Mouse (Mus musculus): ENCODE data around the gene Mgat4b. TPM values are rescaled to one million over a fixed set of nuclear protein-coding genes. Genes with fewer than 3 reads are reported as not detected.

The Mgat4b gene
- total RNA-seq, 2 experiments from 2014 or later = 66.4 to 76.3 TPM

DNA sequence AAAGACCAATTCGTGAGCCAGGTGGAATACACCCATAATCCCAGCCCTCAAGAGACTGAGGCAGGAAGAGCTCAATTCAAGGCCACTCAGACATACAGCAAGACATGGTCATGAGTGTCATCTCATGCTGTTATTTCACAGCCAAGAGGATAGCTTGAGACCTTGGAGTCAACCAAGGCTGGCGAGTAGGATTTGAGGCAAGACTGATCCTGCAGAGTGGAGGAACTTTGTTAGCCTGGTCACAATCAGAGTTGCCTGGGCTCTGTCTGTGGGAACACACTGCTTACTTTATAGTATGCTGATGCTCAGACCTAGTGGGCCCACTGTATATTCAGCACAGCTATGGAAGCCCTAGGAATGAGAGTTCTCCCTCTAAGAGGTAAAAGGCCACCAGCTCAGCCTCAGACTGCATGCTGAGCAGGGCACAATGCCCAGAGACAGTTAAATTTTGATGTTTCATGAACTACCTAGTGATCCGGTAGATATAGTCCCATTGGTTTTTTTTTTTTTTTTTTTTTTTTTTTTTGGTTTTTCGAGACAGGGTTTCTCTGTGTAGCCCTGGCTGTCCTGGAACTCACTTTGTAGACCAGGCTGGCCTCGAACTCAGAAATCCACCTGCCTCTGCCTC, 12.4 kb upstream of the Mgat4b start:
- DNase-seq (ENCODE audit: low spot score in 2 of 2) = no peak
- intact Hi-C loops (cut with DNase I) = no loop called here

- no peak for DNase-seq (ENCODE audit: low spot score in 2 of 2)
- intact Hi-C loops (cut with DNase I) = no loop called here
Observed at GRCm38 (mm10) chr11:50198916-50199315, 11.8 kb upstream of the Mgat4b start.

- intact Hi-C loops (cut with DNase I) = no loop called here
- no peak for DNase-seq (ENCODE audit: low spot score in 2 of 2)
Observed at GRCm38 (mm10) chr11:50200613-50201012, 10.1 kb upstream of the Mgat4b start.

GRCm38 (mm10) chr11:50201590-50201989, 9.1 kb upstream of the Mgat4b start:
- no peak for DNase-seq (ENCODE audit: low spot score in 2 of 2)
- intact Hi-C loops (cut with DNase I) = no loop called here

DNA sequence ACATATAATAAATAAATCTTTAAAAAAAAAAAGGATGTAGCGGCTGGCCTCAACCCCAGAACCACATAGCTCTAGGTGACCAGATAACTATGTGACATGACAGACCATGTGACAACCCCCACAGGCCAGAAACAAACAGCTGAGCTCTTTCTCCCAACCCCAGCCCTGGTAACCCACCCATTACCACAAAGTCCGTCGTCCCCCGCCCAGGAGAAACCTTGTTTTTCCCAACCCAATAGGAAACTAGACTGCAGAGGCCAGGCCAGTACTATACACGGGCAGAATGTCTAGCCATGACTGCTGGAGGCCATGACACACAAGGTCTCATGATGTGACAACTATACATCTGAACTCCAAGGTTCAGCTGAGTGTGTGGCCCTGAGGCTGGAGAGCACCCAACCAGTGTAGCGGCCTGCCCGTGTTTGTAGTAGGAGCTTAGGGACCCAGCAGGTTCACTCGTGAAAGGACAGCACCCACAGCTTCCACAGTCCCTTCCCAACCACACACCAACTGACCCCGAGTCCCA, 7.3 kb upstream of the Mgat4b start:
- intact Hi-C loops (cut with DNase I) = no loop called here
- no peak for DNase-seq (ENCODE audit: low spot score in 2 of 2)

GRCm38 (mm10) chr11:50205434-50205833, 5.3 kb upstream of the Mgat4b start:
- no peak for DNase-seq (ENCODE audit: low spot score in 2 of 2)
- intact Hi-C loops (cut with DNase I) = no loop called here

- no peak for DNase-seq (ENCODE audit: low spot score in 2 of 2)
- intact Hi-C loops (cut with DNase I) = no loop called here
Observed at GRCm38 (mm10) chr11:50206037-50206436, 4.7 kb upstream of the Mgat4b start.

DNA sequence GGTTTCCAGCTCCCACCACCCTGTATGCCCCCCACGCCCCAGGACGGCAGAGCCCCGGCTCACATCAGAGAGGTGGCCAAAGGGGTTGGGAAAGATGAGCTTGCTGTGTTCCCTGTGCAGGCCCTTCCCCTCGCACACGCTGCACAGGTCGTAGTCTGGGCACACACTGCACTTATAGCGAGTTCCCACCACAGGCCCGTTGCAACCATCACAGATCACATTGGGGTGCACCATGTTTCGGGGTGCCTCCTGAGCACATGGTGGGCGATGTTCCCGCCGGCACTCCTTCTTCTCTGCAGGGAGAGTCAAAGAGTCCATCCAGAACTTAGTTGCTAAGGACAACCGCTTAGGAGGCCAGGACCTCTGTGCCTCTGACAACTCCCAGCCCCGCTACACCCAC, 3.3 kb upstream of the Mgat4b start:
- intact Hi-C loops (cut with DNase I) = no loop called here
- no peak for DNase-seq (ENCODE audit: low spot score in 2 of 2)

GRCm38 (mm10) chr11:50208039-50208438, 2.7 kb upstream of the Mgat4b start:
- intact Hi-C loops (cut with DNase I) = no loop called here
- no peak for DNase-seq (ENCODE audit: low spot score in 2 of 2)

- DNase-seq (ENCODE audit: low spot score in 2 of 2) = peak; percentile 80 to 92
- intact Hi-C loops (cut with DNase I) = loop anchor here (2.0 kb wide), 1 partner anchor 15 kb away; no protein-coding TSS in a partner anchor
Observed at GRCm38 (mm10) chr11:50210101-50210504, 587 bp upstream of the Mgat4b start.

- no peak for DNase-seq (ENCODE audit: low spot score in 2 of 2)
- intact Hi-C loops (cut with DNase I) = loop anchor here (2.0 kb wide), 1 partner anchor 13 kb away; no protein-coding TSS in a partner anchor
Observed at GRCm38 (mm10) chr11:50211322-50212059, 801 bp downstream of the Mgat4b start.

GRCm38 (mm10) chr11:50212060-50212739, 1.5 kb downstream of the Mgat4b start:
- no peak for DNase-seq (ENCODE audit: low spot score in 2 of 2)
- intact Hi-C loops (cut with DNase I) = no loop called here

DNA sequence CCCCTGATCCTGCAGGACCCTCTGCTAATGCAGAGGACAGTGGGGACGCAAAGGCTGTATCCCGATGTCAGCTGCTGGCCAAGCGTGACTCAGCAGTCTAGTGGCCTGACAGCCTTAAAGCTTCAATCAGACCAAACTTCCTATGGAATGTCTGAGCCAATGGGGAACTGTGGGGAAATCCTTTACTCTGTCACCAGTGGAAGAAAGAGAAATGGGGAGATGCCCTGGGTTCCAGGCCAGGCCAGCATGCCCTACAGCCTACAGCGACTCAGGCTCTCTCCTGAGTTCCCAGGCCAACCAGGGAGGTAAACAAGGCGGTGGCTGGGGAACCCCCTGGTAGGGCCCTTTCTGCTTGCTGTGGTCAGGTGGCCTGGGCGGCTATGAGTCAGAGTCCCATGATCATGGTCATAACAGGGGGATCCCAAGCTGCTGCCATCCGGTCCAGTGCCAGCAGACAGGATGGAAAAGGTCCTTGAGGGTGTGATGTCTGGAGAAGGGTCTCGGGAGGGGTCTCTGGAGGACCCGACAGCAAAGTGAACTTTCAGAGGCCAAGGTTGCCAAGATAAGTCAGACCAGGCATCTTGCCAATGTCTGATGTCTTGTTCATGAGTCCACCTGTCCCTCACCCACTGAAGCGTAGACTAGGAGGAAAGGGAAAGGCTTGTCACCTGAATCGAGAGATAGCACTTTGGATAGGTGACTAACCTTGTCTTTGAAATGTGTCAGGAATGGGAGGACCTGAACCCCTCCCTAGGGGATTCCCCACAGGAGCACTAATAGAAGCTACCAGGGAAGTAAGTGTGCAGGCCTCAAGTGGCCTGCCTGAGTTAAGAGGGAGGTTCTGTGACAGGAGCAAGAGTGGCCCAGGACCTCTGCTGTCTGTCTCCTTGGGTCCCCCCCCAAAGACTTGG, 2.4 kb downstream of the Mgat4b start:
- intact Hi-C loops (cut with DNase I) = no loop called here
- DNase-seq (ENCODE audit: low spot score in 2 of 2) = peak in 1 of 2 experiments; percentile 57

DNA sequence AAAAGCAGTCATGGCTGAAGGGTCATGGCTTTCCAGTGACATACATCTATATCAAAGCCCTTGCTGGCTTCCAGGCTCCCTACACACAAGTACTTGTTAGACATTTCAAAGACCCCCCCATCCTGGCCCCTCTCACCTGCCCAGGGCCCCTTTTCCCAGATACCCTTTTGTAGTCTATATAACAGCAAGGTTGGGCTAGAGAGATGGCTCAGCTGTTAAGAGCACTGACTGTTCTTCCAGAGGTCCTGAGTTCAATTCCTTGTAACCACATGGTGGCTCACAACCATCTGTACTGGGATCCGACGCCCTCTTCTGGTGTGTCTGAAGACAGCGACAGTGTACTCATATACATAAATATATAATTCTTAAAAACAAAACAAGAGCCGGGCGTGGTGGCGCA, 3.9 kb downstream of the Mgat4b start:
- intact Hi-C loops (cut with DNase I) = no loop called here

GRCm38 (mm10) chr11:50215633-50216032, 4.9 kb downstream of the Mgat4b start:
- no peak for DNase-seq (ENCODE audit: low spot score in 2 of 2)
- intact Hi-C loops (cut with DNase I) = no loop called here

More for the DNA sequence above, 3.9 kb downstream of the Mgat4b start:
- DNase-seq (ENCODE audit: low spot score in 2 of 2) = no peak

DNA sequence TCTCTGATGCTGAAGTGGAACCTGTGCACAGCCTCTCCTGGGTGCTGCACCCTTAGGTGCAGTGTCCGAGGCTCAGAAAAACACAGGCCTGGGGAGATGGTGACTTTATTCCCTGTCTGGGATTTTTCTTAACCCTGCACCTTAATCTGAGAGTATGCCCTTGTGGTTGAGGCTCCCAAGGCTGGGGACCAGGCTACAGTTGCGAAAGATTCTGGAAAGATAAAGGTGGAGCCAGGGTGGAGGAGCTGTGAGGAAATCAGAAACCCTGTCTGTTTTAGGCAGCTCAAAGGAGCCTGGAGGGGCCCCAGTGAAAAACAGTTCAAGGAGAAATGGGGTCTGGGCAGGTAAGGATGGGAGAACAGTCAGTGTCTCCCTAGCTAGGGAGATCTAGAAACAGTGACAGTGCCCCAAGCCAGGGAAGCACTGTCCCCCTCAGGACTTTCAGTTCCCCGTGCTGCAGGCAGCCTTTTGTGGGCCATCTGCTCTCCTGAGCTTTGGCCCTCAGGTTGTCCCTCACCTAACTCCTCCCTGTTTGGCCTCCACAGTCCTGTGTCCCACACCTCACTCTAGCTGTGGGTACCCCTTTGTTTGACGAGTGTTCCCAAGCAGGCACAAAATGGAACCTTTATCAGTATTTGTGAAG, 6.2 kb downstream of the Mgat4b start:
- DNase-seq (ENCODE audit: low spot score in 2 of 2) = no peak
- intact Hi-C loops (cut with DNase I) = no loop called here

DNA sequence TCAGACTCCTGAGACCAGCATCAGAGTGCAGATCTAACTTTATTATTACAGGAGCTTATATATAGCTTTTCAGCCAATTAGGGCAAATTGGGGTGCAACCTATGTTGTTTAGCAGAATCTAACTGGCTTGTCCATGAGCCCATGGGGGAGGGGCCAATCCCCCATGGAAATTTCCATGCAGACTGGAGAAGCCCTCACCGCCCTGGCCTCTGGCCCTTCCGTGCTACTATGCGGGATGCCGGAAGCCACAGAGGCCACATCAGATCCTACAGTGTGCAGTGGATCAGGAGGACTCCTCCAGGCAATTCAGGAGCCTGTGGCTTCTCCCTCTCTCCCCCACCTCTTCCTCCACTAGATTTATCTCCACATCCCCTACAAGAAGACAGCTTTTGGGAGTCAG, 7.1 kb downstream of the Mgat4b start:
- intact Hi-C loops (cut with DNase I) = no loop called here
- DNase-seq (ENCODE audit: low spot score in 2 of 2) = no peak

- no peak for DNase-seq (ENCODE audit: low spot score in 2 of 2)
- intact Hi-C loops (cut with DNase I) = no loop called here
Observed at GRCm38 (mm10) chr11:50219833-50220232, 9.1 kb downstream of the Mgat4b start.

Measured in left cerebral cortex, postnatal 25 days (tissue).